Mouse (Mus musculus) layer of hippocampus, adult 18-20 months (tissue): ENCODE measurements around the gene Itpr3. TPM values are rescaled to one million over a fixed set of nuclear protein-coding genes. Genes with fewer than 3 reads are reported as not detected.

Experiments used
- microRNA-seq, 2 experiments: library from miRNA; unstranded; fragments of <30 nt; microRNA quantifications; one replicate each; pipeline ENCODE4 v1.2.0; 2021
- total RNA-seq, 2 experiments: library from RNA; stranded (reverse); gene quantifications; 2 replicates each; pipeline ENCODE4 v1.2.3; 2021

Itpr3 gene
- total RNA-seq, 2 experiments from 2014 or later = 2.1 to 2.4 TPM

Small RNA genes lying within 50 kb of the gene (microRNA-seq; reads per million reads assigned to microRNA genes)
- gene Mir7677 = 0 reads per million in 2 experiments

Other genes starting within 250 kb of the Itpr3 start
- gene Nkx2-5, start 212.3 kb upstream of the Itpr3 start, total RNA-seq = not detected
- 1 to 10 TPM; 3.3 to 3.5 TPM for gene Kifc5b, start 140.2 kb upstream of the Itpr3 start, total RNA-seq
- gene Phf1, start 124.3 kb upstream of the Itpr3 start, total RNA-seq = 10 to 100 TPM; 37.6 to 40.0 TPM
- gene Cuta, start 117.7 kb upstream of the Itpr3 start, total RNA-seq = 100 to 1,000 TPM in 1 of 2 experiments, 10 to 100 TPM in 1; 94.9 to 100 TPM
- 100 to 1,000 TPM; 400 to 412 TPM for gene Syngap1, start 116.1 kb upstream of the Itpr3 start, total RNA-seq
- gene Zbtb9, start 84.1 kb upstream of the Itpr3 start, total RNA-seq = 10 to 100 TPM; 15.2 to 15.5 TPM
- gene Bak1, start 28.3 kb upstream of the Itpr3 start, total RNA-seq = 10 to 100 TPM; 12.1 to 12.9 TPM
- 100 to 1,000 TPM; 215 to 217 TPM for gene Uqcc2, start 76.6 kb downstream of the Itpr3 start, total RNA-seq
- gene Ip6k3, start 110.5 kb downstream of the Itpr3 start, total RNA-seq = under 1 TPM; 0.46 to 0.64 TPM
- 10 to 100 TPM; 43.2 to 45.7 TPM for gene Lemd2, start 147.2 kb downstream of the Itpr3 start, total RNA-seq